Mouse (Mus musculus) spleen, postnatal 10 days (tissue): ENCODE measurements around the gene BC005624.

ENCODE experiments used
- DNase-seq, 2 experiments: peaks; one replicate each; pipeline ENCODE4 v3.0.0; 2021 to 2022; ENCODE audit warnings: low spot score in 2 of 2

The BC005624 gene

GRCm38 (mm10) chr2:30929483-30930045 is 52.4 kb downstream of the BC005624 start, which contains the start of gene Ptges:
TSS of gene Ptges (minus strand) at chr2:30929863.
- peak; percentile 51 to 75 for DNase-seq

- peak in 1 of 2 experiments; percentile 53 for DNase-seq
These were observed 53.0 kb downstream of the BC005624 start for GRCm38 (mm10) chr2:30928893-30929482.

GRCm38 (mm10) chr2:30927844-30928628 is 54.0 kb downstream of the BC005624 start:
- peak; percentile 81 to 91 for DNase-seq

- DNase-seq, result no peak
These were observed 54.7 kb downstream of the BC005624 start for GRCm38 (mm10) chr2:30927151-30927781.

GRCm38 (mm10) chr2:30926381-30926780 is 55.6 kb downstream of the BC005624 start:
- no peak for DNase-seq

- no peak for DNase-seq
These were observed 56.8 kb downstream of the BC005624 start for GRCm38 (mm10) chr2:30925181-30925580.

- no peak for DNase-seq
These were observed 58.9 kb downstream of the BC005624 start for GRCm38 (mm10) chr2:30923099-30923498.
